Mouse (Mus musculus): ENCODE measurements at regions not wholly inside any gene's neighbourhood (a gene's known extent, or its start where the extent isn't known, plus 50 kb on each side); places are given as distances from the start of the nearest gene placed in this dataset.

DNA sequence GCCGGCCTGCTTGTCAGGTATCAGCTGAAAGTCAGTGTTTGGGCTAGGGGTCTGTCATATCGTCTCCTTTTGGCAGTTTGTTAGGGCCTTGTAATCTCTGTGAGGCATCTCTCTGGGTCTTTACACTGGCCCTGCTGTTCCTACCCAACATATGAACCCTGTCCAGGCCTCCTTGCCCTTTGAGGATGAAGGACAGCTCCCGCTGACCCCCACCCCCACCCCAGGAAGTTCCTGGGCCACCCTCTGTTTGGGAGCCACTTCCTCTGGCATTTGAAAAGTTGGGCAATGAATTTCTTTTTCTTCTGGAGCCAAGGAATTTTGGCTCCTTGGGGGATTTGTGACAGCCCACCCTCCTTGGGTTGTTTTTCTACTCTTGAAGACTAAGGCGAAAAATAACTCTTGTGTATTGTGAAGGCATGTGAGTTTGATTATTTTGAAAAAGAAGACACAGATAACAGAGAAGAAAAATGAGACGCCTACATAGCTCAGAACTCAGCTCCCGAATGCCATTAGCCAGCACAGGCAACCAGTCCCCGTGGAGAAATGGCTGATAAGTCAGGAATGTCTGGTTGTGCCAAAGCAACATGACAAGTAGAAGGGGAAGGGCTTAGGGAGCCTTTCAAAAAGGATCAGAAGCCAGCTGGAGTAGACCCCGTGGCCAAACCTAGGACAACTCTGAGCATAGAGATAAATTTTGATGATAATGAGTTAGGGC lies 249.5 kb downstream of the Gm49356 start:
- no peak for DNase-seq (ENCODE audit: low spot score in 2 of 2)

DNA sequence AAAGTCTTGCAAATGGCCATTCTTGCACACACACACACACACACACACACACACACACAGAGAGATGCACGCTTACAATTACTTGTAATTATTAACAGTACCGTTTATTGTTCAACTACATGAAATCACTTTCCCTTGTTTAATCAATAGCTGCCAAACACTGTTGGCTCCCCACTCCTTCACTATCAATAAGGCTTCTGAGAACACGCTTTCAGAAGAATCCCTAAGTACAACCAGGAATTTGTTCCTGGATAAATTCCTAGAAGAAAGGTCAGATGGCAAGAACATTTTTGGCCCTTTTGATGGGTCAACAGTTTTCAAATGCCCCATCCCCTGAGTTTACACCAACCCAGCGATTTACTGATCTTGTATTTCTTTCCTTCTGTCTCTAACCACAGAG lies 252.5 kb downstream of the Gm49356 start:
- DNase-seq (ENCODE audit: low spot score in 2 of 2), result no peak

DNA sequence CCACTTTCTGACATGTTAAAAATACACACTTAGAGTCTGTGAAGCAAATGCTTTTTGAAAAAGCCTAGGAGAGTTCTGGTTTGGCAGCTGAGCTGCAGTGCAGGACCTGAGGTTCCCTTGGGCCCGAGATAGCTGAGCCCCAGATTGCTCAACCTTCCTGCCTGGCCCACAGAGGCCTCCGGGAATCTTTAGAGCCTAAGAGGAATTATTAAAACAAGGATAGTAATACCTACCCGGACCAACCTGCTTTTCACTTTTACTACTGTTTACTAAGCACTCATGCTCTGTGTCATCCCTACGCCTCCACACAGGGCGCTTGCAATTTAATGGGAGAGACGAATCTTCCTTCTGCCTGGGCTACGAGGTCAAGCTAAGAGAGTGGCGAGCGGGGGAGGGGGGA lies 253.4 kb downstream of the Gm49356 start:
- DNase-seq (ENCODE audit: low spot score in 2 of 2), result no peak

DNA sequence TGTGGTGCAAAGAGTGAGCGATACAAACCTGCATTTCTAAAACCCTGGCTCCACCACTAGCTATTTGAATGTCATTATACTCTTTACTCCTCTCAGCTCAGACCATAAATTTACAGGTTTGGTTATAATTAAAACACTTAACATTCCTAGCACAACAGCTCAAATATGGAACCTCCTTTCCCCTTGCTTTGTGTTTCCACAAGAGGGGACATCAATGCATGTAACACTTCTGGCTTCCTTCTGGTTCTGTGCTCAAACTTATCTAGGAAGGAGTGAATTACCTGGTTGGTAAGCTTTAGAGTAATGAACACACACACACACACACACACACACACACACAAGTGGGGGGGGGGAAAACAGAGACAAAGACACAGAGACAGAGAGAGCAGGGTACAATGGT lies 254.8 kb downstream of the Gm49356 start:
- no peak for DNase-seq (ENCODE audit: low spot score in 2 of 2)

DNA sequence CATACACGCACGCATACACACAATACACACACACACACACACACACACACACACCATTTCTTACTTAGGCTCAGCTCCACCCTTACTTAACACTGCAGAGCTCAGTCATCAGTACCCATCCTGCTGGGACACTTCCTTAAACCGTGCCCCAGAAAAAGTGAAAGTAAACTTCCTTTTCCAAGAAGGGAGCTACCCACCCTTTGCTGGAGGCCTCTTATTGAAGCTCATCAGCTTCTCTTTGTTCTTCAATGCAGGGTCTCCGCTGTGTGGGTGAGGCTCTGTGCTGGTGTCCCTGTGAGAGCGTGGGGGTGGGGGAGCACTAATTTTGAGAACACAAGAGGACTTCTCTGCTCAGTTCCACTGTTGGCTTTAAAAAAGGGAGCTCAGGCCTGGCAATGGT lies 256.6 kb downstream of the Gm49356 start:
- DNase-seq (ENCODE audit: low spot score in 2 of 2), result no peak

DNA sequence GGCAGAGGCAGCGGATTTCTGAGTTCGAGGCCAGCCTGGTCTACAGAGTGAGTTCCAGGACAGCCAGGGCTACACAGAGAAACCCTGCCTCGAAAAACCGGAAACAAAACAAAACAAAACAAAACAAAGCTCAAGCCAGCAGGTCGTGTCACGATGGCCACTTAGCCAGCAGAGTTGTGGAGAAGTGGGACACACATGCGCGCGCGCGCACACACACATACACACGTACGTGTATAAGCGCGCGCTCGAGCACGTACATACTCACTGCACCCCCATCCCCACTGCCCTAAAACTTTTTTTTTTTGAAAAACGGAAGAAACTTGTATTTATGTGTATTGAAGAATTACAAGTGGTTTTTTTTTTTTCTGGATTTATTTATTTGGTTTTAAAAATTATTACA lies 257.0 kb downstream of the Gm49356 start:
- DNase-seq (ENCODE audit: low spot score in 2 of 2), result no peak

DNA sequence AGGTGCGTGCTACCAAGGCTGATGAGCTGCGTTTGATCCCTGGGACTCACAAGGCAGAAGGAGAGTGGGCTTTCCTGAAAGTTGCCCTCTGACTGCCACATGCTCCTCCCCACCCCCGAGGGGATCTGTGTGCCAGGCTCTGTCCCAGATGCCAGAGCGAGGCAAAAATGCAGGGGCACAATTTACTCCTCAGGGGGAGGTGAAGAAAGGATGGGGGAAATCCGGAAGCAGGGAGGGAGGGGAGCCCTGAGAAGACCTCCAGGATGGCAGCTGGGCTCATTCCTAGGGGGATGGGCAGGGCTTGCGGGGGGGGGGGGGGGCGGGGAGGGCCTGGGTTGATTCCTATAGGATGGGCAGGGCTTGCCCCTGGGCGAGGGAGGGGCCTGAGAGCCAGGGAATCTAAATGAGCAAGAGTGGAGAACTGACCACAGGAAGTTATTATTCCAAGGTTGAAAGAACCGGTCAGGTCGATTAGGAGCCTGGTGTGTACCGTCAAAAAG lies 257.5 kb downstream of the Gm49356 start:
- DNase-seq (ENCODE audit: low spot score in 2 of 2), result no peak

DNA sequence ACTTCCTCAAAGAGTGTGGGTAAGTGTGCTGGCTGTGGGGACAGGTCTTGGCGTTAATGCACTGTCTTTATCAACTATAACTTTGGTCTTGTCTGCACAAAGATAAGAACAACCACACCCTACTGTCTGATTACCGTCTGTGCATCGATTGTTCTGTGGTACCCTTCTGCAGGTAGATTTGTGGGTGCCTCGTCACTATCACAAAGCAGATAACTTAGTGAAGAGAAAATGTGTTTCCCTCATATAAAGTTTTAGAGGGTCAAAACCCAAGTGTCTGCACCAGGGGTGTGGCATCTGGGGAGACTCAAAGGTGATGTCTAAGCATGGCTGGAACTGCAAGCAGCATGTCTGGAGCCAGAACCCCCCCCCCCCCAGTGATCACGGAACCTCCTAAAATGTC lies 259.4 kb downstream of the Gm49356 start:
- DNase-seq (ENCODE audit: low spot score in 2 of 2), result no peak

DNA sequence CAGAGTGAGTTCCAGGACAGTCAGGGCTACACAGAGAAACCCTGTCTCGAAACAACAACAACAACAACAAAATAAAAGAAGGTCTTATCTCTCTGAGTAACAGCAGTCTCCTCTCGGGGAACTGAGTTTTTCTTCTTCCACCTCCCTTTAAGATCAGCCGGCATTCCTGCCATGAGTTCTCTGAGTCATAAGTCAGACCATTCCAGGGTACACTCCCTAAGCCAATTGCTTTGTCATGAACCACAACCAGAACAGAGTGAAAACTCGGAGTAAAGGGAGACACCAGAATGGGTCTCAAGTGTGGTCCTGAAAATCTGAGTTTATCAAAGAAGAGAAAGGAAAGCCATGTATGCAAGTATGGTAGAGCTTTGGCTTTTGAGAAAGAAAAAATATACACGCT lies 262.4 kb downstream of the Gm49356 start:
- DNase-seq (ENCODE audit: low spot score in 2 of 2), result no peak

DNA sequence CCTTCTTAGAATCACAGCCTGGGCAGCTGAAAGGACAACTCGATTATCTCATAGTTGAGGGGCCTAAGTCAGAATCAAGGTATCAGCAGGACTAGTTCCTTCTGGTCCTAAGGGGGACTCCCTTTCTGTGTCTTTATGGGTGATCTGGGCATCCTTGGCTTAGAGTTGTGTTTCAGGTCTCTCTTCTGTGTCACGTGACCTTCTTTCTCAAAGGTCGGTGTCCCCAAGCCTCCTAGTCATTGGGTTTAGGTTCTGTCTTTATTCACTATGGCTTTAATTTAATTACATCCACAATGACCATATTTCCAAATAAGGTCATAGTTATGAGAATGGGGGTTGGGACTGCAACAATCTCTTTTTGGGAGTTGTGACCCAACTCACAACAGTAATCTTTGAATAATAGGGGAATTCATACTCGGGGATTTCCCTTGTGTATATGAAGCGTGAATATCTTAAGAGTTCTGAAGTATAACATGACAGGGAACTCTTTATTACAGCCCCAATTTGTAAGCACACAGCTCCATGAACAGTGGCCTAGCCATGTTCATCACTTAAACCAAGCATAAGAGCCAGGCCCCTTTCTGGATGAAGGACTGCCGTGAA lies 263.8 kb downstream of the Gm49356 start:
- DNase-seq (ENCODE audit: low spot score in 2 of 2), result no peak

DNA sequence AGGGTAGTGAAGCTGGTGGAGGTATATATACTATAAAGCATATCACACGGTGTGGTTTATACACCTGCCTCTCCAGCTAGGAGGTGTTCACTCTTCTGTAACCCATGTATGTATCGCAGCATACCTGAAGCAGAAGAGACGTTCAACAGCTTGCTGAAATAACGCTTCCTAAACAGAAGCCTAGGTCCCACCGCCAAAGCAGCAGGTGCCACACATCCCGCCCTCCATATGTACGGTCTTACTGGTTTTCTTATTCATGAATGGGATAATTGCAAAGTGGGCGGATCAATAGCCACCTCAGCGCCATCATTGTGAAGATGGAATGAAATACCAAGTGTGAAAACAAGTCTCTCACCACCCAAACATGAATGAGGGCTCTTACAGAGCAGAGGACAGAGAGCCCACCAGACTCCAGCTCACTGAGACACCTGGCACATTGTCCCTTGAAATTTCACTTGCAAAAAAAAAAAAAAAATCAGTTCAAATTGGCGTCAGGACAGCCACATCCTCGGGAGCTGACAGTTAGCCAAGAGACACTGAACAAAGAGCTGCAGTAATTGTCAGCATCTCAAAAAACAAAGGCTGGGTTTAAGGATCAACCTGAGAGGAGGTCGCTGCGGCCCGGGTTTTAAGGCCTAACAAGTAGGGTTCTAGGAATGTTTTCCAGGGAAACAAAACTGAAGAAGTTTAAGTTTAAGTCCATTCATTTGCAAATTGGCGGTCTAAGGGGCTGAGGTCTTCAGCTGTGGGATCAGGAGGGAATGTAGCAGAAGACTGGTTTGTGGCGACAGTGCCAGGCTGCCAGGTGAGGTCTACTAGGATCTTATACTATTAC lies 264.5 kb downstream of the Gm49356 start:
- DNase-seq (ENCODE audit: low spot score in 2 of 2), result no peak

DNA sequence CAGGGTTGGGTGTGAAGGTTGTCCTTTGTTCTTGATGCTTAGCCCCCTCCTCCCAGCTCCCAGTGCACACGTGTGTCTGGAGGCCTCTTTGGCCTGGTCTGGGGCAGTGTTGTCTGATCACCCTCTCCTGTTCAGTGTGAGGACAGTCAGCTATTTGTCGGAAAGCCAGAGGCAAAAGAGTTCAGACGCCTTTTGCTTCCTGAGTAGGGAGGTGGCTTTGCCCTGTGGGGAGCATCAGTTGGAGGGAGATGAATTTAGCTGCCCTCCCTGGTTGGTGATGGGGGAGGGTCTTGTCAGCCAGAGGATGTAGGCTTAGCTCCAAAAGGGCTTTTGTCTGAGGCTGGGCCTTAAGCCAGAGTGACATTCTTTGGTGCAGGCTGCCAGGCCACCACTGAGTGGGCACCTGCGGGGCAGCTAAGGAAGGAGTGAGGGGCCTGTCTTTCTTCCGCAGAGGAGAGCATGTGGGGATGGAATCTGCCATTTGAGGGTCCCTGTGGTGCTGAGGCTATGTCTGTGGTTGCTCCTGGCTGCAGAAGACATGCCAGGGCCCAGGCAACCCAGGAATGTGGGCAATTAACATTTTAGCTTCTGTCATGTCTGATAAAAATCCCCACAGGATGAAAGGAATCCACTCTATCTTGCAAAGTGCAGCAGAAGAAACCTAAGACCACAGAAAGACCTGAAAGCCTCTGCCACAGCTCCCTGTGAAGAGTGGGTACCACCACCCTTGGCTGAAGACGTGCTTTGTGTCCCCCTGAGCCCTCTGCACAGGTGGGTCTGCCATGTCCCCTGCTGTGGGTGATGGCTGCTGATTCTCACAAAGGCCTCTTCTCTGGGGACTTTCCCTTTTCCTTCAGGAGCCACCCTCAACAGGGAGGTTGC lies 265.6 kb downstream of the Gm49356 start:
- DNase-seq (ENCODE audit: low spot score in 2 of 2), result peak; percentile 61 to 65

DNA sequence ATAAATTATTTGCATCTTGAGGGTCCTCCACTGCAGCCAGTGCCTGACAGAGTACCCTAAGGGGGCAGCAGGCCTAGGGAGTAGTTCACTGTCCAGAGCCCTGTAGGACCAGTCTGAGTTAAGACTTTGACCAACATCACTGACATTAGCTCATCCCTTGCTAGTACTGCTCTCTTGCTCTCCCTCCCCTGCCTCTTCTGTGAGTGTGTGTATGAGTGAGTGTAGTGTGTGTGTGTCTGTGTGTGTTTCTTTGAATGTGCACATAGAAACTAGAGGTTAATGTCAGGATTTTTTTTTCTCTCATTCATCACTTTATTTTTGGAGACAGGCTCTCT lies 266.2 kb downstream of the Gm49356 start:
- no peak for DNase-seq (ENCODE audit: low spot score in 2 of 2)

DNA sequence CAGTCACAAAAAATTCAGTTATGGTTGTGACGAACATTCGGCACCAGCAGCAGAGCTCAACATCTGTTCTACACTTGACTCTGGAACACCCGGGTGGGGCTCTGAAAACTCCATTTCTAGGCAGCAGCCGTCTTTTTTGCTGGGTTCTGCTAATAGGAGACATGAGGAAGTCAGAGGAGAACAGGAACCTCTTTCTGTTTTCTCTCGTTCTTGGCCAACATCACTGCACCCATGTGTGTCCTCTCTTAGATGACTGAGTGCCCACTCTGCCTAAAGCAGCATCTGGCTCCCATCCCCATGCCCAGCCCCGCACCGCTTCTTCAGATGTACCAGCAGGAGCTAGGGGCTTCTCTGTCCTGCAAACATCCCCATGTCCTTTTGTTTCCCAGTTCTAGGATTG lies 267.2 kb downstream of the Gm49356 start:
- no peak for DNase-seq (ENCODE audit: low spot score in 2 of 2)

DNA sequence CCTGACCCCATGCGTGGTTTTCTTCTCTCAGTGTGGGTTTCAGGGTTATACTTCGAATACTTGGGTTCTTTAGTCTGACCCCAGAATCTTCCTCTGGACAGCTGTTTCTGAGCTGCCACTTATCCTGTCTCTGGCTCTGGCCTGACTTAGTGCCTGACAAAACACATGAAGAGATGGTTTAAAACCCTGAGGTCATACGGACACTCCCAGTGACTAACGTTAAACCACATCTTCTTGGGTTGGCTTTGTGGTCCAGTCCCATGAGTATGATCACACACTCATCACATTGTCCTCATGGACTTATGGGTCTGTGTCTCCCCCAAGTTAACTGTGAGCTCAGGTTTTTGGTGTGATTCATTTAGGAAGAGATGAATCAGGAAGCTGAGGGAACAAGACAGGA lies 269.7 kb downstream of the Gm49356 start:
- DNase-seq (ENCODE audit: low spot score in 2 of 2), result no peak

DNA sequence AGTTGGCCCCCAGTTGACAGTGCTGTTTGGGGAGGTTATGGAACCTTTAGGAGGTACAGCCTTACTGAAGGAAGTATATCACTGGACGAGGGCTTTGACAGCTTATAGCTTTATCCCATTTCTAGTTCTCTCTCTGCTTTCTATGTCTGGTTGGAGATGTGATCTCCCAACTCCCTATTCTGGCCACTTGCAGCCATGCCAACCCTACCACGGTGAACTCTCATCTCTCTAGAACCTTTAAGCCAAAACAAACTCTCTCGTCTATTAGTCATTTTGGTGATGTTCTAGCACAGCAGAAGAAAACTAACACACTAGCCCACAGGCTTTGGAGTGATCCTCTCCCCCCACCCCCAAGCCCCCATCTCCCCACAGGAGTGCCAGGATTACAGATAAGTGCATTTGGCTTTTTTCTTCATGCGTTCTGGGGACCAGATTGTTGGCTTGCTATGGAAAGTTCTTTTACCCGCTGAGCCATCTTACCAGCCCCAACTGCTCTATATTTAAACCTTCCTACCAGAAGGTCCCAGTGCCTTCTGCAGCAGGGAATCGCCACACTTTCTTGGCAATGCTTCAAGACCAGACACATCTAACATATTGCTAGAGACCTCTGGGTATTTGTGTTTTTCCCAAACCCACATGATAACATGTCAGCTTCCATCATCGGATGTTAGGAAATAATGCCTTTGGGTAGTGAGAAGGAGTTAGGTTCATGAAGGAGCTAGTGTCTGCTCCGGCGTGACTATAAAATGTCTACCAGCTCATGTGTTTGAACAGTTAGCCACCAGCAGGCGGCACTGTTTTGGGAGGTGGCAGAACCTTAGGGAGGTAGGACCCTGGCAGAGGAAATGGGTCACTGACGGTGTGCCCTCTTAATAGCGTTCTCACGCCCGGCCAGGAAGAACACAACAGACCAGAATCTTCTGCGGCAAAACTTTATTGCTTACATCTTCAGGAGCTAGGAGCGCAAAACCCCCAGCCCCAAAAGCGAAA lies 272.1 kb downstream of the Gm49356 start:
- DNase-seq (ENCODE audit: low spot score in 2 of 2), result no peak

DNA sequence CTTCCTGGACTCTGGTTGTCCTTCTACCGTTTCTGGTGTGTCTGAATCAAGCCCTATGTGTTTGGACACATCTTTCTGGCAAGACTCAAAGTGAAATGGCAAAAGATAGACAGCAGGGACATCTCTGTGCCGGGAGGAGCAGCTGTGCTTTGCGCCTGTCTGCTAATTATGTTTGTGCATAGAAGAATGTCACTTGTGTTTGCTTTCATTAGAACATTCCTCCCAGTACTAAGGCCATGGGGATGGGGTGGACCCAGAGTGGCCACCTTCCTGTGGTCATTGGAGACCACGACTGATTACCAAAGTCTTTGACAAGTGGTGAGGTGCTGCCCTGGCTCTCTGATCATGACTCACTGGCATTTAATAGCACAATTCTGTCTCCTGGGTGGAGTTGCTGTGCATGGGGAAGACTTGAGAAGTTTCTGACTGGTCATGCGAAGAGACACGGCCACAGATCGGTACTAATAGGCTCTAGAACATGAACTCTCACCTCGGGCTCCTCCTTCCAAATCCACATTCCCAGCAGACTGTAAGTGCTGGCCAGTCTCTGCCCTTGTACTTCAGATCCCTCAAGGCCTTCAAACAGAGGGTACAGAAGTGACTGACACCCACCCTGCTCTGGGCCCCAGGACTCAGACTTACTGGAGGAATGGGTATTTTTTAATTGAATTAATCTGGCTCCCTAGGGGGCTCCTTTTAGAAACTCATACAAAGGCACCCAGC lies 279.0 kb downstream of the Gm49356 start:
- no peak for DNase-seq (ENCODE audit: low spot score in 2 of 2)

DNA sequence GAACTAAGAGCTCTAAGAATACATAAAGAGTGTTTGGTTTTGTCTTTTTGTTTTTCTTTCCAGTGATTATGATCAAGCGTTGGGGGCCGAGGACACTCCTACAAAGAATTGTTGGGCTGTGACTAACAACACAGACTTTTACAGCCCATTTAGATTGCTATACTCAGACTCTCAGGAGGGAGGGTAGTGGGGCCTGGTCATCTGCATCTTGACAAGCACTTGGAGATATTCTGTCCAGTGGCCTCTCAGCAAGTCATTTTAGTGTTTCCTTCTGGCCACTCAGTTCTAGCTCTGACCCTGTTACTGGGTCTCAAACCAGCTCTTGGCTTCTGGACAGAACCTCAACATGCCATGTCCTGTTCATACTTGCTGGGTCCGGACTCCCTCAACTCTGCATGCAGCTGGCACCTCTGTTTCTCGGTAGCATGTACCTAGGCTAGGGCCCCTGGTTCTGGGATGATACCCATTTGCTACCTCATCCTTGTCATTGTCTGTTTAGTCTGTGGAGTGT lies 279.6 kb downstream of the Gm49356 start:
- no peak for DNase-seq (ENCODE audit: low spot score in 2 of 2)

DNA sequence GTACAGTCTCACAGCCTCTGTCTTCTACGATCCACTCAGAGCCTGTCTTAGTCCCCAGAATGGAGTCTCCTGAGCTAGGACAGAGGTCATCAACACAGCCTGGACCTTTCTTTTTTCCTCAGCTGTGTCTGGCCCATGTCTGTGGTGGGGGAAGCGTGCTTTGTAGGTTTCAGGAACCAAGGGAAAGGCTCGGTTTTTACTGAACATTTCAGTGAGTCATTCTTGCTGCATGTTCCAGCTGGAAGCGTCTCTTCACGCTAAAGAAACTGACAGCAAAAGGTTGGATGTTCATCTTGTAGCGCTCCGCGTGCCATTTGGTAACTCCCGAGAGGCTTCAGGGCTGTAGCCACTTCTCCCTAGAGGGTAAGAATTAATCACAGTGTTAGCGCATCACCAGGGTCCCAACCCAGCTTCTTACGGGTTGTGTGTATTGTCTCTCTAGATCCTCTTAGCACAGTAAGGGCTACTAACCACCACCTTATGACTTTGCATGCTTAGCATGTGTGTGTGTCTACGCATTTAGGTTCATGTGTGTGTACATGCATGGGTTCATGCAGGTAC lies 280.2 kb downstream of the Gm49356 start:
- no peak for DNase-seq (ENCODE audit: low spot score in 2 of 2)
